Mouse (Mus musculus) lung, embryonic 16.5 days (tissue): Measurements from ENCODE around the gene Pus3. TPM values are rescaled to one million over a fixed set of nuclear protein-coding genes. Genes with fewer than 3 reads are reported as not detected.

Experiments used
- ATAC-seq: fragments of 200-750 bp; cut with Nextera tagmentation; 2 replicates; pipeline ENCODE4 v1.8.0; 2017; ENCODE audit warnings: low read depth, mild to moderate bottlenecking, moderate library complexity
- H3K27ac ChIP-seq: fragments of 300-500 bp; sonication (generic); 2 replicates; pipeline ENCODE4 v1.5.1; 2014; ENCODE audit warnings: mild to moderate bottlenecking, control low read depth, low read length
- H3K27me3 ChIP-seq: fragments of 300-500 bp; sonication (generic); 2 replicates; pipeline ENCODE4 v1.6.1; 2014; ENCODE audit warnings: low read depth, low read length, mixed read lengths; ENCODE audit not compliant: control insufficient read depth, insufficient read depth
- H3K36me3 ChIP-seq: fragments of 300-500 bp; sonication (generic); 2 replicates; pipeline ENCODE4 v1.6.1; 2014; ENCODE audit warnings: low read length; ENCODE audit not compliant: control insufficient read depth, insufficient read depth
- H3K4me1 ChIP-seq: fragments of 300-500 bp; sonication (generic); replicated peaks from 2 replicates; pipeline ENCODE4 v1.6.1; 2014; ENCODE audit warnings: low read length, mixed read lengths; ENCODE audit not compliant: control insufficient read depth, insufficient read depth
- H3K4me2 ChIP-seq: fragments of 300-500 bp; sonication (generic); 2 replicates; pipeline ENCODE4 v1.6.1; 2014; ENCODE audit warnings: low read depth, low read length, control low read depth
- H3K4me3 ChIP-seq: fragments of 300-500 bp; sonication (generic); 2 replicates; pipeline ENCODE4 v1.5.1; 2014; ENCODE audit warnings: mild to moderate bottlenecking, low read length, control low read depth
- H3K9ac ChIP-seq: fragments of 300-500 bp; sonication (generic); 2 replicates; pipeline ENCODE4 v1.6.1; 2014; ENCODE audit warnings: low read length, control low read depth
- H3K9me3 ChIP-seq: fragments of 300-500 bp; sonication (generic); 2 replicates; pipeline ENCODE4 v1.6.1; 2016; ENCODE audit warnings: low read length; ENCODE audit not compliant: control insufficient read depth
- WGBS: fragments of 180-500 bp; shearing (Covaris S2); extraction: QIAGEN DNeasy Blood & Tissue Kit; methylation state at CpG from one replicate; pipeline ENCODE4 v1.1.7; 2014; 5-methylcytosine and 5-hydroxymethylcytosine counted together
- polyA plus RNA-seq: library from polyadenylated mRNA; unstranded; fragments of >200 nt; fragmentation: Nextera tagmentation; extraction: Ambion mirVana; gene quantifications from 2 replicates; pipeline ENCODE4 v1.2.1, GENCODE M21; 2015

The Pus3 gene
- polyA plus RNA-seq, 1 experiment from 2014 or later, result 13.9 TPM

- 62% methylated on average over 6 of the region's 6 CpGs for WGBS
- H3K9ac ChIP-seq, result no peak overlapping the region
- no peaks in the 10 kb centered on the region for H3K4me1 ChIP-seq
- no peaks in the 10 kb centered on the region for H3K36me3 ChIP-seq
- H3K27ac ChIP-seq, result no peak overlapping the region
- H3K27me3 ChIP-seq, result no peaks in the 10 kb centered on the region
- H3K4me2 ChIP-seq, result no peak overlapping the region
- no peak for ATAC-seq
- no peaks in the 10 kb centered on the region for H3K9me3 ChIP-seq
- H3K4me3 ChIP-seq, result no peak overlapping the region
These were observed 16.5 kb upstream of the Pus3 start for GRCm38 (mm10) chr9:35541941-35542340.

GRCm38 (mm10) chr9:35543099-35543860, 15.1 kb upstream of the Pus3 start:
- Histone ChIP-seq H3K9ac (no peak overlapping the region), H3K4me3 (no peak overlapping the region), H3K4me2 (no peak overlapping the region), H3K27ac (no peak overlapping the region), H3K27me3 (no peaks in the 10 kb centered on the region), H3K4me1 (no peaks in the 10 kb centered on the region), H3K9me3 (no peaks in the 10 kb centered on the region), H3K36me3 (no peaks in the 10 kb centered on the region)
- ATAC-seq, result no peak
- WGBS, result 79% methylated on average over 14 of the region's 14 CpGs

GRCm38 (mm10) chr9:35544666-35545065, 13.7 kb upstream of the Pus3 start:
- H3K9me3 ChIP-seq, result no peaks in the 10 kb centered on the region
- no peak for ATAC-seq
- 64% methylated on average over 2 of the region's 2 CpGs for WGBS

GRCm38 (mm10) chr9:35545704-35546103, 12.7 kb upstream of the Pus3 start:
- Histone ChIP-seq H3K9ac (no peak overlapping the region), H3K4me3 (no peak overlapping the region), H3K4me2 (no peak overlapping the region), H3K9me3 (no peaks in the 10 kb centered on the region), H3K27me3 (no peaks in the 10 kb centered on the region), H3K36me3 (no peaks in the 10 kb centered on the region), H3K27ac (no peak overlapping the region), H3K4me1 (no peaks in the 10 kb centered on the region)
- no peak for ATAC-seq
- WGBS, result 68% methylated on average over 12 of the region's 12 CpGs

More at GRCm38 (mm10) chr9:35544666-35545065, 13.7 kb upstream of the Pus3 start:
- H3K27me3 ChIP-seq, result no peaks in the 10 kb centered on the region
- H3K9ac ChIP-seq, result no peak overlapping the region
- H3K4me3 ChIP-seq, result no peak overlapping the region
- H3K4me2 ChIP-seq, result no peak overlapping the region
- H3K27ac ChIP-seq, result no peak overlapping the region
- H3K4me1 ChIP-seq, result no peaks in the 10 kb centered on the region
- H3K36me3 ChIP-seq, result no peaks in the 10 kb centered on the region

- Histone ChIP-seq H3K27me3 (no peaks in the 10 kb centered on the region), H3K4me2 (no peak overlapping the region), H3K27ac (no peak overlapping the region), H3K4me1 (no peaks in the 10 kb centered on the region), H3K9ac (no peak overlapping the region), H3K36me3 (no peaks in the 10 kb centered on the region), H3K9me3 (no peaks in the 10 kb centered on the region), H3K4me3 (no peak overlapping the region)
- ATAC-seq, result no peak
- 64% methylated on average over 9 of the region's 9 CpGs for WGBS
These were observed 11.7 kb upstream of the Pus3 start for GRCm38 (mm10) chr9:35546745-35547144.

- no peak for ATAC-seq
- H3K27me3 ChIP-seq, result no peaks in the 10 kb centered on the region
These were observed 9.9 kb upstream of the Pus3 start for GRCm38 (mm10) chr9:35548455-35548854.

GRCm38 (mm10) chr9:35556494-35557102, 1.8 kb upstream of the Pus3 start:
- Histone ChIP-seq H3K9ac (no peak overlapping the region), H3K27ac (no peak overlapping the region), H3K4me3 (no peak overlapping the region), H3K27me3 (peaks cover 2% of the 10 kb centered on the region; the same call in 1 of the 2 replicates), H3K4me2 (no peak overlapping the region), H3K36me3 (peaks cover 5% of the 10 kb centered on the region), H3K9me3 (no peaks in the 10 kb centered on the region), H3K4me1 (peaks cover 16% of the 10 kb centered on the region)
- WGBS, result 50% methylated on average over 12 of the region's 12 CpGs
- peak; percentile 27; the same call in 1 of the 2 replicates for ATAC-seq

More at GRCm38 (mm10) chr9:35548455-35548854, 9.9 kb upstream of the Pus3 start:
- no peak overlapping the region for H3K9ac ChIP-seq
- H3K4me2 ChIP-seq, result no peak overlapping the region
- H3K9me3 ChIP-seq, result no peaks in the 10 kb centered on the region
- no peak overlapping the region for H3K27ac ChIP-seq
- no peaks in the 10 kb centered on the region for H3K36me3 ChIP-seq
- no peak overlapping the region for H3K4me3 ChIP-seq
- no peaks in the 10 kb centered on the region for H3K4me1 ChIP-seq
- 71% methylated on average over 9 of the region's 9 CpGs for WGBS

- H3K4me3 ChIP-seq, result peak overlapping the region; percentile 64
- peak; percentile 93 for ATAC-seq
- no peaks in the 10 kb centered on the region for H3K9me3 ChIP-seq
- peaks cover 9% of the 10 kb centered on the region for H3K36me3 ChIP-seq
- H3K4me1 ChIP-seq, result peaks cover 16% of the 10 kb centered on the region
- under 1% methylated on average over 31 of the region's 31 CpGs for WGBS
- peak overlapping the region; percentile 74 for H3K9ac ChIP-seq
- H3K4me2 ChIP-seq, result peak overlapping the region; percentile 100
- peak overlapping the region; percentile 64 for H3K27ac ChIP-seq
- peaks cover 2% of the 10 kb centered on the region; the same call in 1 of the 2 replicates for H3K27me3 ChIP-seq
These were observed 855 bp downstream of the Pus3 start for GRCm38 (mm10) chr9:35559009-35559890.

GRCm38 (mm10) chr9:35561076-35561475, 2.7 kb downstream of the Pus3 start:
- Histone ChIP-seq H3K4me1 (peaks cover 16% of the 10 kb centered on the region), H3K4me2 (no peak overlapping the region), H3K9ac (no peak overlapping the region), H3K27me3 (peaks cover under 1% of the 10 kb centered on the region; the same call in 1 of the 2 replicates), H3K9me3 (no peaks in the 10 kb centered on the region), H3K27ac (no peak overlapping the region), H3K4me3 (no peak overlapping the region), H3K36me3 (peaks cover 15% of the 10 kb centered on the region)
- WGBS, result 92% methylated on average over 11 of the region's 11 CpGs
- no peak for ATAC-seq
